Mouse (Mus musculus) lung, postnatal 25 days (tissue): ENCODE measurements around the gene Kif24.

Source experiments
- DNase-seq: peaks from one replicate; pipeline ENCODE4 v3.0.0; 2022; ENCODE audit warnings: low spot score

Gene Kif24

GRCm38 (mm10) chr4:41464345-41465286, at the start of gene Kif24, which contains the start of gene Nudt2:
Gene Kif24, minus strand, starts transcription at chr4:41464887.
Gene Nudt2, plus strand, starts transcription at chr4:41465151.
- peak; percentile 100 for DNase-seq

- DNase-seq = no peak
These were observed 49.0 kb upstream of the Kif24 start for GRCm38 (mm10) chr4:41513714-41514113.

GRCm38 (mm10) chr4:41513309-41513708, 48.6 kb upstream of the Kif24 start:
- no peak for DNase-seq

- no peak for DNase-seq
These were observed 43.3 kb upstream of the Kif24 start for GRCm38 (mm10) chr4:41507998-41508397.

GRCm38 (mm10) chr4:41507326-41507924, 42.7 kb upstream of the Kif24 start:
- DNase-seq = no peak

GRCm38 (mm10) chr4:41506906-41507305, 42.2 kb upstream of the Kif24 start:
- DNase-seq = peak; percentile 88

GRCm38 (mm10) chr4:41506156-41506555, 41.5 kb upstream of the Kif24 start:
- peak; percentile 73 for DNase-seq

- DNase-seq = peak; percentile 35
These were observed 40.5 kb upstream of the Kif24 start for GRCm38 (mm10) chr4:41505131-41505551.

- DNase-seq = no peak
These were observed 39.6 kb upstream of the Kif24 start for GRCm38 (mm10) chr4:41504325-41504724.

GRCm38 (mm10) chr4:41502986-41503412, 38.3 kb upstream of the Kif24 start, which contains the start of gene AI464131:
Gene AI464131, minus strand, starts transcription at chr4:41503076.
- peak; percentile 98 for DNase-seq

GRCm38 (mm10) chr4:41502171-41502940, 37.7 kb upstream of the Kif24 start:
- peak; percentile 77 for DNase-seq

GRCm38 (mm10) chr4:41500787-41501186, 36.1 kb upstream of the Kif24 start:
- DNase-seq = no peak

- no peak for DNase-seq
These were observed 34.9 kb upstream of the Kif24 start for GRCm38 (mm10) chr4:41499619-41500018.

- no peak for DNase-seq
These were observed 34.3 kb upstream of the Kif24 start for GRCm38 (mm10) chr4:41498921-41499391.

GRCm38 (mm10) chr4:41497995-41498845, 33.5 kb upstream of the Kif24 start:
- no peak for DNase-seq

GRCm38 (mm10) chr4:41497579-41497978, 32.9 kb upstream of the Kif24 start:
- DNase-seq = no peak

GRCm38 (mm10) chr4:41497046-41497445, 32.4 kb upstream of the Kif24 start:
- no peak for DNase-seq

- peak; percentile 36 for DNase-seq
These were observed 31.2 kb upstream of the Kif24 start for GRCm38 (mm10) chr4:41495850-41496249.

GRCm38 (mm10) chr4:41495076-41495475, 30.4 kb upstream of the Kif24 start:
- DNase-seq = no peak

GRCm38 (mm10) chr4:41494378-41494777, 29.7 kb upstream of the Kif24 start:
- DNase-seq = no peak

- peak; percentile 81 for DNase-seq
These were observed 28.9 kb upstream of the Kif24 start for GRCm38 (mm10) chr4:41493464-41494116.
